Mouse (Mus musculus) kidney, embryonic 14.5 days (tissue): ENCODE data around the gene Atf3. TPM values are rescaled to one million over a fixed set of nuclear protein-coding genes. Genes with fewer than 3 reads are reported as not detected.
A peak's percentile ranks its signal among the peaks of the same experiment; 100 is the strongest.

Experiments used
- ATAC-seq: fragments of 200-750 bp; cut with Nextera tagmentation; 2 replicates; pipeline ENCODE4 v1.8.0; 2017; ENCODE audit warnings: moderate number of reproducible peaks, mild to moderate bottlenecking, moderate TSS enrichment, moderate library complexity; ENCODE audit not compliant: low FRiP score, low TSS enrichment
- H3K27ac ChIP-seq: fragments of 300-500 bp; sonication (generic); 2 replicates; pipeline ENCODE4 v1.5.1; 2014; ENCODE audit warnings: low read depth, mild to moderate bottlenecking, low read length, moderate library complexity, mixed read lengths
- H3K27me3 ChIP-seq: fragments of 300-500 bp; sonication (generic); 2 replicates; pipeline ENCODE4 v1.6.1; 2014; ENCODE audit warnings: mild to moderate bottlenecking, low read length; ENCODE audit not compliant: control insufficient read depth, insufficient read depth
- H3K36me3 ChIP-seq: fragments of 300-500 bp; sonication (generic); 2 replicates; pipeline ENCODE4 v1.6.1; 2014; ENCODE audit warnings: low read length, mixed read lengths; ENCODE audit not compliant: control insufficient read depth, insufficient read depth
- H3K4me1 ChIP-seq: fragments of 300-500 bp; sonication (generic); 2 replicates; pipeline ENCODE4 v1.6.1; 2014; ENCODE audit warnings: low read length, mixed read lengths; ENCODE audit not compliant: control insufficient read depth, insufficient read depth
- H3K4me2 ChIP-seq: fragments of 300-500 bp; sonication (generic); replicated peaks from 2 replicates; pipeline ENCODE4 v1.6.1; 2014; ENCODE audit warnings: low read depth, mild to moderate bottlenecking, low read length
- H3K4me3 ChIP-seq: fragments of 300-500 bp; sonication (generic); 2 replicates; pipeline ENCODE4 v1.5.1; 2014; ENCODE audit warnings: mild to moderate bottlenecking, low read length
- H3K9ac ChIP-seq: fragments of 300-500 bp; sonication (generic); 2 replicates; pipeline ENCODE4 v1.6.1; 2014; ENCODE audit warnings: low read depth, mild to moderate bottlenecking, low read length, moderate library complexity
- H3K9me3 ChIP-seq: fragments of 300-500 bp; sonication (generic); 2 replicates; pipeline ENCODE4 v1.6.1; 2016; ENCODE audit warnings: low read length; ENCODE audit not compliant: control insufficient read depth
- WGBS: fragments of 180-500 bp; shearing (Covaris S2); extraction: QIAGEN DNeasy Blood & Tissue Kit; methylation state at CpG from one replicate; pipeline ENCODE4 v1.1.7; 2014; 5-methylcytosine and 5-hydroxymethylcytosine counted together
- polyA plus RNA-seq: library from polyadenylated mRNA; unstranded; fragments of >200 nt; fragmentation: Nextera tagmentation; extraction: Ambion mirVana; gene quantifications from 2 replicates; pipeline ENCODE4 v1.2.1, GENCODE M21; 2014

Atf3 gene
- polyA plus RNA-seq, 1 experiment from 2014 or later: 2.3 TPM

- no peak for ATAC-seq
- H3K9ac ChIP-seq: no peak overlapping the region
- no peaks in the 10 kb centered on the region for H3K27me3 ChIP-seq
- H3K4me2 ChIP-seq: no peak overlapping the region
- 69% methylated on average over 5 of the region's 5 CpGs for WGBS
- no peaks in the 10 kb centered on the region for H3K4me1 ChIP-seq
- H3K9me3 ChIP-seq: no peaks in the 10 kb centered on the region
- no peaks in the 10 kb centered on the region for H3K36me3 ChIP-seq
- H3K4me3 ChIP-seq: no peak overlapping the region
- no peak overlapping the region for H3K27ac ChIP-seq
Observed at GRCm38 (mm10) chr1:191204876-191205275, 13.0 kb downstream of the Atf3 start.

- H3K9ac ChIP-seq: no peak overlapping the region
- no peak for ATAC-seq
- no peak overlapping the region for H3K27ac ChIP-seq
- no peak overlapping the region for H3K4me2 ChIP-seq
- H3K9me3 ChIP-seq: no peaks in the 10 kb centered on the region
- H3K27me3 ChIP-seq: no peaks in the 10 kb centered on the region
- H3K4me1 ChIP-seq: no peaks in the 10 kb centered on the region
- H3K4me3 ChIP-seq: no peak overlapping the region
- no peaks in the 10 kb centered on the region for H3K36me3 ChIP-seq
- 65% methylated on average over 2 of the region's 2 CpGs for WGBS
Observed at GRCm38 (mm10) chr1:191203496-191203895, 14.3 kb downstream of the Atf3 start.

GRCm38 (mm10) chr1:191202208-191202952 lies 15.5 kb downstream of the Atf3 start:
- ATAC-seq: no peak
- Histone ChIP-seq H3K27ac (no peak overlapping the region), H3K9ac (no peak overlapping the region), H3K27me3 (no peaks in the 10 kb centered on the region), H3K4me1 (no peaks in the 10 kb centered on the region), H3K4me2 (no peak overlapping the region), H3K9me3 (no peaks in the 10 kb centered on the region), H3K4me3 (no peak overlapping the region), H3K36me3 (no peaks in the 10 kb centered on the region)
- WGBS: 89% methylated on average over 11 of the region's 11 CpGs

GRCm38 (mm10) chr1:191200816-191201602 lies 16.8 kb downstream of the Atf3 start:
- H3K9ac ChIP-seq: no peak overlapping the region
- no peak overlapping the region for H3K4me2 ChIP-seq
- no peaks in the 10 kb centered on the region for H3K36me3 ChIP-seq
- H3K4me3 ChIP-seq: no peak overlapping the region
- 88% methylated on average over 9 of the region's 9 CpGs for WGBS
- ATAC-seq: no peak
- H3K9me3 ChIP-seq: no peaks in the 10 kb centered on the region
- no peak overlapping the region for H3K27ac ChIP-seq
- H3K4me1 ChIP-seq: no peaks in the 10 kb centered on the region
- no peaks in the 10 kb centered on the region for H3K27me3 ChIP-seq

GRCm38 (mm10) chr1:191197916-191198315 lies 19.9 kb downstream of the Atf3 start:
- Histone ChIP-seq H3K9ac (no peak overlapping the region), H3K4me1 (0 out of 2 replicates have a peak, but pooled peaks cover 6% of the 10 kb centered on the region), H3K9me3 (no peaks in the 10 kb centered on the region), H3K4me2 (no peak overlapping the region), H3K4me3 (no peak overlapping the region), H3K27me3 (no peaks in the 10 kb centered on the region), H3K36me3 (no peaks in the 10 kb centered on the region), H3K27ac (no peak overlapping the region)
- WGBS: 75% methylated on average over 7 of the region's 7 CpGs
- ATAC-seq: no peak

GRCm38 (mm10) chr1:191196016-191196415 lies 21.8 kb downstream of the Atf3 start:
- no peak for ATAC-seq
- WGBS: 92% methylated on average over 6 of the region's 6 CpGs

GRCm38 (mm10) chr1:191193657-191194424 lies 24.0 kb downstream of the Atf3 start:
- H3K27me3 ChIP-seq: peaks cover 7% of the 10 kb centered on the region; the same call in 1 of the 2 replicates
- H3K9me3 ChIP-seq: no peaks in the 10 kb centered on the region
- peak; percentile 63 for ATAC-seq
- WGBS: 18% methylated on average over 14 of the region's 14 CpGs
- H3K36me3 ChIP-seq: no peaks in the 10 kb centered on the region
- no peak overlapping the region for H3K4me3 ChIP-seq
- peak overlapping the region; percentile 0 for H3K4me2 ChIP-seq
- 0 out of 2 replicates have a peak, but pooled peaks cover 6% of the 10 kb centered on the region for H3K4me1 ChIP-seq
- H3K27ac ChIP-seq: no peak overlapping the region
- H3K9ac ChIP-seq: no peak overlapping the region

More at GRCm38 (mm10) chr1:191196016-191196415, 21.8 kb downstream of the Atf3 start:
- Histone ChIP-seq H3K4me2 (no peak overlapping the region), H3K9ac (no peak overlapping the region), H3K36me3 (no peaks in the 10 kb centered on the region), H3K27me3 (peaks cover 3% of the 10 kb centered on the region; the same call in 1 of the 2 replicates), H3K4me1 (0 out of 2 replicates have a peak, but pooled peaks cover 6% of the 10 kb centered on the region), H3K4me3 (no peak overlapping the region), H3K9me3 (no peaks in the 10 kb centered on the region), H3K27ac (no peak overlapping the region)

GRCm38 (mm10) chr1:191192751-191193150 lies 25.1 kb downstream of the Atf3 start:
- no peak overlapping the region for H3K4me2 ChIP-seq
- H3K27me3 ChIP-seq: peaks cover 7% of the 10 kb centered on the region; the same call in 1 of the 2 replicates
- no peak overlapping the region for H3K9ac ChIP-seq
- WGBS: 89% methylated on average over 6 of the region's 6 CpGs
- no peaks in the 10 kb centered on the region for H3K36me3 ChIP-seq
- ATAC-seq: no peak
- H3K27ac ChIP-seq: no peak overlapping the region
- no peaks in the 10 kb centered on the region for H3K9me3 ChIP-seq
- no peak overlapping the region for H3K4me3 ChIP-seq
- H3K4me1 ChIP-seq: 0 out of 2 replicates have a peak, but pooled peaks cover 6% of the 10 kb centered on the region
